Mouse (Mus musculus): ENCODE measurements around the gene Jund.

DNA sequence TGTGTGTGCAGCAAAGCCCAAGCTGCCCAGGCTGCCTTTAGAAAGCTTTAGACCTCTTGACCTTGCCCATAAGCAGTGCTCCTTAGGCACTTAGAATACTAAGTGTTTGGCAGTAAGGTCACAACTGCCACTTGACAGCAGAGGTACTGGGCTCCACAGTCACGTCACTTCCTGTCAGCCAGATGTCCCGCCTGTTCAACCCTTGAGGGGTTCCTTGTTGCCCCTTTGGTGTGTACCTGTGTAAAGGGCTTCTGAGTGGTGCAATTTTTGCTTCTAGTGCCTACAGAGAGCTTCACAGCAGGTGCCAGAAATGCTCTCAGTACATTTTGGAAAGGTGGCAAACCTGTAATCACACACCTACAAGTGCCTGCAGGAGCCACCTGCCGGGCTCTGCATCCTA is 39.5 kb downstream of the Jund start:
- TF ChIP-seq POLR2AphosphoS2 (IDR thresholded peaks at IDR 0.05; ENCODE audit: insufficient read length, low read depth) (no peak), POLR2A (IDR thresholded peaks at IDR 0.05; ENCODE audit: insufficient read length, low read depth) (no peak), MYOD1 (IDR thresholded peaks at IDR 0.05; ENCODE audit: control insufficient read depth in 1 of 3, insufficient read length in 2 of 3, low read depth in 2 of 3) (no peak), USF1 (IDR thresholded peaks at IDR 0.05; ENCODE audit: low read depth) (no peak), TCF12 (IDR thresholded peaks at IDR 0.05; ENCODE audit: insufficient read depth, poor library complexity, severe bottlenecking) (no peak)
